Mouse (Mus musculus): ENCODE results near the gene Gm37419. TPM values are rescaled to one million over a fixed set of nuclear protein-coding genes. Genes with fewer than 3 reads are reported as not detected.
A peak's percentile ranks its signal among the peaks of the same experiment; 100 is the strongest.

The Gm37419 gene
- polyA plus RNA-seq, 1 experiment from 2014 or later: not detected

- H3K27ac ChIP-seq (ENCODE audit: low read length): peak overlapping the region; percentile 98
- peak overlapping the region; percentile 72 for H3K4me3 ChIP-seq (ENCODE audit: low read depth, low read length)
- H3K36me3 ChIP-seq (ENCODE audit: control insufficient read depth, insufficient read depth, low read length): no peaks in the 10 kb centered on the region
- no peak for ATAC-seq (ENCODE audit: insufficient number of reproducible peaks, insufficient read depth, low FRiP score, low read depth)
- H3K9me3 ChIP-seq (ENCODE audit: control insufficient read depth, low read depth, low read length): no peaks in the 10 kb centered on the region
- H3K27me3 ChIP-seq (ENCODE audit: control insufficient read depth, insufficient read depth, low read length): no peaks in the 10 kb centered on the region
- H3K4me1 ChIP-seq (ENCODE audit: control insufficient read depth, insufficient read depth, low read length): peaks cover 42% of the 10 kb centered on the region; the same call in 1 of the 2 replicates
- H3K4me2 ChIP-seq (replicated peaks; ENCODE audit: low read depth, low read length): peak overlapping the region; percentile 86
- WGBS: 1% methylated on average over 64 of the region's 64 CpGs
- H3K9ac ChIP-seq (replicated peaks; ENCODE audit: low read depth, low read length): peak overlapping the region; percentile 79
These were observed 733 bp upstream of the Gm37419 start for GRCm38 (mm10) chr16:23987341-23988156.

GRCm38 (mm10) chr16:23988157-23988465, 171 bp upstream of the Gm37419 start:
- Histone ChIP-seq H3K27me3 (ENCODE audit: control insufficient read depth, insufficient read depth, low read length) (no peaks in the 10 kb centered on the region), H3K9ac (replicated peaks; ENCODE audit: low read depth, low read length) (peak overlapping the region; percentile 79), H3K36me3 (ENCODE audit: control insufficient read depth, insufficient read depth, low read length) (no peaks in the 10 kb centered on the region), H3K4me1 (ENCODE audit: control insufficient read depth, insufficient read depth, low read length) (peaks cover 42% of the 10 kb centered on the region; the same call in 1 of the 2 replicates), H3K9me3 (ENCODE audit: control insufficient read depth, low read depth, low read length) (no peaks in the 10 kb centered on the region), H3K27ac (ENCODE audit: low read length) (peak overlapping the region; percentile 98), H3K4me3 (ENCODE audit: low read depth, low read length) (peak overlapping the region; percentile 72), H3K4me2 (replicated peaks; ENCODE audit: low read depth, low read length) (peak overlapping the region; percentile 86)
- ATAC-seq (ENCODE audit: insufficient number of reproducible peaks, insufficient read depth, low FRiP score, low read depth): no peak
- WGBS: under 1% methylated on average over 13 of the region's 13 CpGs

- Histone ChIP-seq H3K4me1 (ENCODE audit: control insufficient read depth, insufficient read depth, low read length) (peaks cover 42% of the 10 kb centered on the region; the same call in 1 of the 2 replicates), H3K27ac (ENCODE audit: low read length) (peak overlapping the region; percentile 98)
- WGBS: 3% methylated on average over 25 of the region's 25 CpGs
These were observed 1.2 kb downstream of the Gm37419 start for GRCm38 (mm10) chr16:23989209-23990160.

GRCm38 (mm10) chr16:23990161-23990970, 2.1 kb downstream of the Gm37419 start:
- 0 out of 2 replicates have a peak overlapping the region, but pooled peaks have one; percentile 12 for H3K27ac ChIP-seq (ENCODE audit: low read length)
- H3K4me1 ChIP-seq (ENCODE audit: control insufficient read depth, insufficient read depth, low read length): peaks cover 36% of the 10 kb centered on the region; the same call in 1 of the 2 replicates

More at GRCm38 (mm10) chr16:23989209-23990160, 1.2 kb downstream of the Gm37419 start:
- Histone ChIP-seq H3K36me3 (ENCODE audit: control insufficient read depth, insufficient read depth, low read length) (no peaks in the 10 kb centered on the region), H3K9me3 (ENCODE audit: control insufficient read depth, low read depth, low read length) (no peaks in the 10 kb centered on the region), H3K4me3 (ENCODE audit: low read depth, low read length) (peak overlapping the region; percentile 72), H3K4me2 (replicated peaks; ENCODE audit: low read depth, low read length) (peak overlapping the region; percentile 86), H3K9ac (replicated peaks; ENCODE audit: low read depth, low read length) (peak overlapping the region; percentile 79; the same call in 1 of the 2 replicates), H3K27me3 (ENCODE audit: control insufficient read depth, insufficient read depth, low read length) (no peaks in the 10 kb centered on the region)
- ATAC-seq (ENCODE audit: insufficient number of reproducible peaks, insufficient read depth, low FRiP score, low read depth): no peak

GRCm38 (mm10) chr16:23991170-23991569, 2.9 kb downstream of the Gm37419 start:
- Histone ChIP-seq H3K36me3 (ENCODE audit: control insufficient read depth, insufficient read depth, low read length) (no peaks in the 10 kb centered on the region), H3K4me3 (ENCODE audit: low read depth, low read length) (no peak overlapping the region), H3K4me2 (replicated peaks; ENCODE audit: low read depth, low read length) (no peak overlapping the region), H3K27ac (ENCODE audit: low read length) (no peak overlapping the region), H3K9ac (replicated peaks; ENCODE audit: low read depth, low read length) (no peak overlapping the region), H3K4me1 (ENCODE audit: control insufficient read depth, insufficient read depth, low read length) (peaks cover 28% of the 10 kb centered on the region; the same call in 1 of the 2 replicates), H3K9me3 (ENCODE audit: control insufficient read depth, low read depth, low read length) (no peaks in the 10 kb centered on the region), H3K27me3 (ENCODE audit: control insufficient read depth, insufficient read depth, low read length) (no peaks in the 10 kb centered on the region)
- 4% methylated on average over 4 of the region's 4 CpGs for WGBS
- ATAC-seq (ENCODE audit: insufficient number of reproducible peaks, insufficient read depth, low FRiP score, low read depth): no peak

More at GRCm38 (mm10) chr16:23990161-23990970, 2.1 kb downstream of the Gm37419 start:
- WGBS: 48% methylated on average over 11 of the region's 11 CpGs
- H3K9ac ChIP-seq (replicated peaks; ENCODE audit: low read depth, low read length): no peak overlapping the region; the same call in 1 of the 2 replicates
- no peaks in the 10 kb centered on the region for H3K27me3 ChIP-seq (ENCODE audit: control insufficient read depth, insufficient read depth, low read length)
- H3K9me3 ChIP-seq (ENCODE audit: control insufficient read depth, low read depth, low read length): no peaks in the 10 kb centered on the region
- H3K4me3 ChIP-seq (ENCODE audit: low read depth, low read length): peak overlapping the region; percentile 72
- H3K4me2 ChIP-seq (replicated peaks; ENCODE audit: low read depth, low read length): peak overlapping the region; percentile 86
- H3K36me3 ChIP-seq (ENCODE audit: control insufficient read depth, insufficient read depth, low read length): no peaks in the 10 kb centered on the region
- no peak for ATAC-seq (ENCODE audit: insufficient number of reproducible peaks, insufficient read depth, low FRiP score, low read depth)

- Histone ChIP-seq H3K4me1 (ENCODE audit: control insufficient read depth, insufficient read depth, low read length) (peaks cover 22% of the 10 kb centered on the region; the same call in 1 of the 2 replicates), H3K9me3 (ENCODE audit: control insufficient read depth, low read depth, low read length) (no peaks in the 10 kb centered on the region), H3K36me3 (ENCODE audit: control insufficient read depth, insufficient read depth, low read length) (no peaks in the 10 kb centered on the region), H3K4me2 (replicated peaks; ENCODE audit: low read depth, low read length) (no peak overlapping the region), H3K9ac (replicated peaks; ENCODE audit: low read depth, low read length) (no peak overlapping the region), H3K27ac (ENCODE audit: low read length) (no peak overlapping the region), H3K4me3 (ENCODE audit: low read depth, low read length) (no peak overlapping the region), H3K27me3 (ENCODE audit: control insufficient read depth, insufficient read depth, low read length) (no peaks in the 10 kb centered on the region)
- no peak for ATAC-seq (ENCODE audit: insufficient number of reproducible peaks, insufficient read depth, low FRiP score, low read depth)
- WGBS: 83% methylated on average over 14 of the region's 14 CpGs
These were observed 3.7 kb downstream of the Gm37419 start for GRCm38 (mm10) chr16:23991846-23992580.

Data from stomach, embryonic 14.5 days (tissue).